Mouse (Mus musculus): ENCODE measurements around the gene Tekt4. TPM values are rescaled to one million over a fixed set of nuclear protein-coding genes. Genes with fewer than 3 reads are reported as not detected.

Tekt4 gene
- polyA plus RNA-seq, 1 experiment from 2014 or later = 0.38 TPM

DNA sequence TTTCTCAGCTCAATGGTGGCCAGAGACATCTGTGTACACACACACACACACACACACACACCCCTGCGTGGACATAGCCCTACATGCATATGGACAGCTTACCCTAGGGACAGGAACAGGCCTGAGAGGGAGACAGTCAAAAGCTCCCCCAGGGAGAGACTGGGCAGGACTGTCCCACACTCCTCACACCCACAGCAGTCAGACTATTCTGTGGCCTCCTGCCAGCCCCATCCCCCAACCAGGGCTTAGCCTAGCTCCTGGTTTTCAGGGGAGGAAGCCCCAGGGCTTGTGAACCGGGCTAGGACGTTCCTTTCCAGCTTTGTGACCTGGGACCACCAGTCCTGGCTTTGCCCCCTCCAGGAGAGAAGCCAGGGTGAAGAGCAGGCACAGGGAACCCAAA, 38.2 kb upstream of the Tekt4 start:
- Histone ChIP-seq H3K27ac (peak overlapping the region; percentile 54), H3K4me2 (replicated peaks) (peak overlapping the region; percentile 40), H3K4me1 (peaks cover 62% of the 10 kb centered on the region), H3K9me3 (no peaks in the 10 kb centered on the region), H3K27me3 (replicated peaks) (no peaks in the 10 kb centered on the region), H3K4me3 (no peak overlapping the region), H3K36me3 (no peaks in the 10 kb centered on the region), H3K9ac (peak overlapping the region; percentile 47; the same call in 1 of the 2 replicates)
- 31% methylated on average over 3 of the region's 3 CpGs for WGBS
- ATAC-seq (ENCODE audit: low FRiP score, low read depth) = no peak

DNA sequence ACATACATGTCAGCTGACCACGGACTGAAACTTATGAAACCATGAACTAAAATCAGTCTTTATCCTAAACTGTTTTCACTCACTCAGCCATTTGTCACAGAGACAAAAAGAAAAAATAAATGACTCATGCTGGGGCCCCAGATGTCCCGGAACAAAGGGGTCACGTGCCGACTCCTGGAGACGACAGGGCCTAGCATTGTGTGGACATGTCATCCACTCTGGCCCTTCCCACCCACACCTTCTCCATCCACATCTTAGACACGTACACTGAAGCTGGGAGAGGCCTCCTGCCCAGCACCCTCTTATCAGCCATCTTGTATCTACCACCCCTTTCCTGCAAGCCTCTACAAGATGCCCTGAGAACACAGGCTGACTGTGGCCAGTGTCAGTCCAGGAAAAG, 36.4 kb upstream of the Tekt4 start:
- no peaks in the 10 kb centered on the region for H3K36me3 ChIP-seq
- 48% methylated on average over 6 of the region's 6 CpGs for WGBS
- H3K9me3 ChIP-seq = no peaks in the 10 kb centered on the region

DNA sequence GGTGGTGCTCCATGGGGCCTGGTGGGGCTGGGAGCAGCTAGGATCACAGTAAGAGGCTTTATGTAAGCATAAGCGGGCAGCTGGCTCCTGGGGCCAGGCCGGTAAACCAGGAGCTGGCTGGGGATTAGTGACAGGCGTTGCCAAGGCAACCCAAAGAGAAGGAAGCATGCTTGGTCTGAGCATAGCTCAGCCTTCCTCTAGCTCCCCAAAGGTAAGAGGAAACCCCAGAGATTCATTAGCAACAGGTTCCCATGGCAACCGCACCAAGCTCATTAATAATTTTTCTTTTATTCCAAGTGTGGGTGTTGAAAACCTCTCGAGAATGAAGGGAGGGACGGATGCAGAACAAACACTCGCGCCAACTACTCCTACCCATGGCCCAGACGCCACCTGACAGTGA, 35.5 kb upstream of the Tekt4 start:
- Histone ChIP-seq H3K36me3 (no peaks in the 10 kb centered on the region), H3K27me3 (replicated peaks) (no peaks in the 10 kb centered on the region), H3K4me3 (no peak overlapping the region), H3K9ac (no peak overlapping the region), H3K4me2 (replicated peaks) (peak overlapping the region; percentile 28), H3K9me3 (no peaks in the 10 kb centered on the region), H3K27ac (no peak overlapping the region), H3K4me1 (peaks cover 56% of the 10 kb centered on the region)
- WGBS = 31% methylated on average over 9 of the region's 9 CpGs
- ATAC-seq (ENCODE audit: low FRiP score, low read depth) = no peak

More for the DNA sequence above, 36.4 kb upstream of the Tekt4 start:
- H3K4me1 ChIP-seq = peaks cover 59% of the 10 kb centered on the region
- no peak overlapping the region for H3K9ac ChIP-seq
- no peak overlapping the region for H3K4me2 ChIP-seq (replicated peaks)
- no peak overlapping the region for H3K4me3 ChIP-seq
- no peak for ATAC-seq (ENCODE audit: low FRiP score, low read depth)
- no peaks in the 10 kb centered on the region for H3K27me3 ChIP-seq (replicated peaks)
- H3K27ac ChIP-seq = no peak overlapping the region

DNA sequence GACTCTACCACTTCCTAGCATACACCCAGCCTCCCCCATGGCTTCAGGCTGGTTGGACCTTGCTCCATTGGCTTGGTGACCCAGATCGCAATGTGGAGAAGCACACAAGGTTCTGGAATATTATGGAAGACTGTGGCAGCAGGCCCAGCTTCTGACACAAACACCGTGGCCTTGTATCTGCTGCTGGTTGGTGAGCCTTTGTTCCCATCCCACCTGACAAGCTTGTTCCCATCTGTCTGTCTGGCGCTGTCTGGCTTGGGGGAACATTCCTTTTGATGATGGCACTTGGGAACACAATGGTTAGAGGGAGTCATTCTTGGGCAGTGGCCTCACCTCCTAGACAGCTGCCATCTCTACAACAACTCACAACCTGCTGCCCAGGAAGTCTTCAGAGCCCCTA, 33.4 kb upstream of the Tekt4 start:
- no peaks in the 10 kb centered on the region for H3K36me3 ChIP-seq
- H3K4me2 ChIP-seq (replicated peaks) = no peak overlapping the region
- no peak overlapping the region for H3K27ac ChIP-seq
- ATAC-seq (ENCODE audit: low FRiP score, low read depth) = no peak
- no peak overlapping the region for H3K9ac ChIP-seq
- 89% methylated on average over 3 of the region's 3 CpGs for WGBS
- no peaks in the 10 kb centered on the region for H3K9me3 ChIP-seq
- H3K4me1 ChIP-seq = peaks cover 41% of the 10 kb centered on the region
- H3K27me3 ChIP-seq (replicated peaks) = no peaks in the 10 kb centered on the region
- no peak overlapping the region for H3K4me3 ChIP-seq

DNA sequence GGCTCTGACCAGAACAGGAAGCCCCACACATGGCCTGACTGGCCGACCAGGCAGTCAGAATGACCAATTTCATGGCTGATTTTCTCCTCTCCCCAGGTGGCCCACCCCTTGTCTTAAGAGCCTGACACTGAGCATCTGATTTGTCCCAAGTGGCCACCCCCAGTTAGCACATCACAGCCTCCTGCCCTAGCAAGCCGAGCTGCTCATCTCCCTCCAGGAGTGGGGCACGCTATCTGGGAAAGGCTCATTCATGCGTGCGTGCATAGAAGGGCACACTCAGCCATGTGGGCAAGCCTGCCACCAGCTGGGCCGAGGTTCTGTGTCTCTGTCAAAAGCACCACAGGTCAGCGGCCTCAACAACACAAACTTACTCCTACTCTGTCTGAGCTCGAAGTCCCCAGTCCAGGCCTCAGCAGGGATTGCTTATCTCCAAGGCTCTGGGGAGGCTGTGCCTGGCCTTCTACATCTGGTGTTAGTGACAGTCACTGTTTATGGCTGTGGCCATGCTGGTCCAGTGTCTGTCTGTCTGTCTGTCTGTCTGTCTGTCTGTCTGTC, 29.8 kb upstream of the Tekt4 start:
- 0 out of 2 replicates have a peak, but pooled peaks cover 3% of the 10 kb centered on the region for H3K27me3 ChIP-seq (replicated peaks)
- no peak overlapping the region for H3K4me3 ChIP-seq
- WGBS = 26% methylated on average over 8 of the region's 8 CpGs
- H3K36me3 ChIP-seq = no peaks in the 10 kb centered on the region
- no peak overlapping the region for H3K27ac ChIP-seq
- no peak overlapping the region for H3K9ac ChIP-seq
- no peak overlapping the region for H3K4me2 ChIP-seq (replicated peaks)
- peaks cover 22% of the 10 kb centered on the region for H3K4me1 ChIP-seq
- H3K9me3 ChIP-seq = no peaks in the 10 kb centered on the region
- ATAC-seq (ENCODE audit: low FRiP score, low read depth) = no peak

DNA sequence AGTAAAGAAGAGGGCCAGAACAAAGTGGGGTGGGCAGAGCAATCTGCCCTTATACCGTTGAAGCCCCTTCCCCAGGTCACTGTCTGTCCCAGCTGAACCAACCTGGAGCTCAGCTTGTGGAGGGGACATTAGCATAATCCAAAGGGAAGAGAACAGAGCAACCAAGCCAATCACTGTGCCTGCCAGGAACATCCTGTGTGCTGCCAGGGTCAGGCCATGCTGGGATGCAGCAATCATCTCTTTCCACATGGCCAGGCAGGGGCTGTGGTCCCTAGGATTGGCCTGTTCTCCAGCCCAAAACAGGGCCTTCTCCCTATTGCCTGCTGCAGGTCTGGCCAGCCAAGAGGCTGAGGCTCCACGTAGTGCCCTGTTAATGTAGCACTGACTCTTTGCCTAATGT, 28.4 kb upstream of the Tekt4 start:
- WGBS = 75% methylated on average over 2 of the region's 2 CpGs
- Histone ChIP-seq H3K27ac (no peak overlapping the region), H3K4me1 (peaks cover 33% of the 10 kb centered on the region)

DNA sequence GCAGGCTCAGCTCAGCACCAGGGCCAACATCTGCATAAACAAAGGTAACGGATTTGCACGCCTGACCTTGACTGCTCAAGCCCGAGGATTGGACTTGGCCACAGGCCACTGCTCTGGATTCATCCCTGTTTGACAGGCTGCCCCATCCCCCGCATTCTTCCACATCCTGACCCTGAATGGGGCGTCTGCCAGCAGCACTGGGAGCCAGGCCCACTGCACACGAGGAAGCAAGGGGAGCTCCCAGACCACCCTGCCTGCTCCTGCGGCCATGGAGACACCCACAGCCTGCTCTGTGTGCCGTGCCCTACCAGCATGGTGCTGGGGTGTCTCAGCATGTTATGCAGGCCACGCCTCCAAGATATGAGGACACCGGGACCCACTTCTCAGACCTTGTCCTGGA, 27.0 kb upstream of the Tekt4 start:
- no peaks in the 10 kb centered on the region for H3K36me3 ChIP-seq
- H3K27ac ChIP-seq = no peak overlapping the region
- H3K4me1 ChIP-seq = peaks cover 43% of the 10 kb centered on the region
- 0 out of 2 replicates have a peak overlapping the region, but pooled peaks have one; percentile 9 for H3K4me2 ChIP-seq (replicated peaks)
- H3K9me3 ChIP-seq = no peaks in the 10 kb centered on the region
- 0 out of 2 replicates have a peak overlapping the region, but pooled peaks have one; percentile 21 for H3K9ac ChIP-seq
- 44% methylated on average over 10 of the region's 10 CpGs for WGBS
- ATAC-seq (ENCODE audit: low FRiP score, low read depth) = 0 out of 2 replicates have a peak, but pooled peaks have one; percentile 27
- H3K27me3 ChIP-seq (replicated peaks) = peaks cover 28% of the 10 kb centered on the region
- H3K4me3 ChIP-seq = no peak overlapping the region

More for the DNA sequence above, 28.4 kb upstream of the Tekt4 start:
- Histone ChIP-seq H3K27me3 (replicated peaks) (peaks cover 15% of the 10 kb centered on the region), H3K4me3 (no peak overlapping the region), H3K4me2 (replicated peaks) (no peak overlapping the region), H3K9ac (no peak overlapping the region), H3K36me3 (no peaks in the 10 kb centered on the region), H3K9me3 (no peaks in the 10 kb centered on the region)
- no peak for ATAC-seq (ENCODE audit: low FRiP score, low read depth)

DNA sequence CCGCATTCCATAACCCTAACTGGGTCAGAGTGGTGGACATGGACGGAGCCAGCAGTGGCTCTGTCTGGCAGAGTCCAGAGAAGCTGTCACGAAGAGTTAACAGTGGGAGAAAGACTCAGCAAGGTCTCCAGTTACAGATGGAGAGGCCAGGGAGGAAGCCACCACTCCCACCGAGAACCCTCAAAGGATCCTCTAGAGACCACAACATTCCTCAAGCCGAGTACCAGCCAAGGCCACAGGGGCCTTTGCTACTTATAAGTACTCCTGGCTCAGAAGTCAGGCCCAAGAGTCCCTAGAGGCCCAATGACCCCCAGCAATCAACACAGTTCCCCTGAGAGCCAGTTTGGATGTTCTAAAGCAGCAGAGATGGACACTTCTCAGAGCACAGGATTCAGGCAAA, 25.2 kb upstream of the Tekt4 start:
- Histone ChIP-seq H3K27me3 (replicated peaks) (peaks cover 35% of the 10 kb centered on the region), H3K4me1 (peaks cover 52% of the 10 kb centered on the region), H3K9ac (no peak overlapping the region), H3K27ac (no peak overlapping the region), H3K36me3 (no peaks in the 10 kb centered on the region), H3K4me3 (no peak overlapping the region), H3K9me3 (no peaks in the 10 kb centered on the region), H3K4me2 (replicated peaks) (0 out of 2 replicates have a peak overlapping the region, but pooled peaks have one; percentile 17)
- WGBS = 61% methylated on average over 5 of the region's 5 CpGs
- no peak for ATAC-seq (ENCODE audit: low FRiP score, low read depth)

DNA sequence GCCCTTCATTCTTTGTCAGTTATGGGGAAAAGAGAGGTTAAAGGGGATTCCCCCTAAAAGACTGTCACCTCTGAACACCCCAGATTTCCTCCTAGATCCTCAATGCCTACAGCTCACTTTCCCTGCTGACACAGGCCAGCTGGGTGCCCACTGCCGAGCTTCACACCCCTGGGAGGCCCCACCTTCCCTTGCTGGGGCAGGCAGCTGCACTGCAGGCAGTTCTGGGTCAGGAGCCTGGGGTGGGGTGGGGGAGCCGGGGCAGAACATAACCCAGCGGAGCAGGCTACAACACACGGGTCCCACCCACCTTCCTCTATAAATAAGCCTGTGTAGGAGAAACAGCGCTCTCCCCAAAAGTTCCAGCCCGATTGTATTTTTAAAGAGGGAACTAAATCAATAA, 24.5 kb upstream of the Tekt4 start:
- Histone ChIP-seq H3K27me3 (replicated peaks) (peaks cover 35% of the 10 kb centered on the region), H3K4me1 (peaks cover 51% of the 10 kb centered on the region), H3K4me3 (no peak overlapping the region), H3K9me3 (no peaks in the 10 kb centered on the region), H3K9ac (no peak overlapping the region), H3K27ac (no peak overlapping the region), H3K4me2 (replicated peaks) (no peak overlapping the region), H3K36me3 (no peaks in the 10 kb centered on the region)
- ATAC-seq (ENCODE audit: low FRiP score, low read depth) = no peak
- WGBS = 41% methylated on average over 6 of the region's 6 CpGs

DNA sequence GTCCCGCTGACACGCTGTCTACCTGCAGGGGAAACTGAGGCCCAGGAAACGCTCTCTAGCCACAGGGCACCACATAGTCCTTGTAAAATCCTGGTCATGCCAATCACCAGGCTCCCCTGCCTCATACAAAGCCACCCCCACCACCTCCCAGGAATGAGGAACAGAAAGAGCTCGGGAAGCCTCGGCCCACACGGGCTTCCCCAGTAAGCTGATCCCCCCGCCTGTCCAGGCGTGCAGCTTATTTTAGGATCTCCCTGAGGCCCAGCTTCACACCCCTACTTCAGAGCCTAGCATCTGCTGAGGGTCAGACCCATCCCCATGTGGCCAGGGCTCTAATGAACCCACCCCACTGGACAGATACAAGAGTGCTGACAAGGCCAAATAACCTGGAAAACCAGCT, 23.9 kb upstream of the Tekt4 start:
- ATAC-seq (ENCODE audit: low FRiP score, low read depth) = no peak

DNA sequence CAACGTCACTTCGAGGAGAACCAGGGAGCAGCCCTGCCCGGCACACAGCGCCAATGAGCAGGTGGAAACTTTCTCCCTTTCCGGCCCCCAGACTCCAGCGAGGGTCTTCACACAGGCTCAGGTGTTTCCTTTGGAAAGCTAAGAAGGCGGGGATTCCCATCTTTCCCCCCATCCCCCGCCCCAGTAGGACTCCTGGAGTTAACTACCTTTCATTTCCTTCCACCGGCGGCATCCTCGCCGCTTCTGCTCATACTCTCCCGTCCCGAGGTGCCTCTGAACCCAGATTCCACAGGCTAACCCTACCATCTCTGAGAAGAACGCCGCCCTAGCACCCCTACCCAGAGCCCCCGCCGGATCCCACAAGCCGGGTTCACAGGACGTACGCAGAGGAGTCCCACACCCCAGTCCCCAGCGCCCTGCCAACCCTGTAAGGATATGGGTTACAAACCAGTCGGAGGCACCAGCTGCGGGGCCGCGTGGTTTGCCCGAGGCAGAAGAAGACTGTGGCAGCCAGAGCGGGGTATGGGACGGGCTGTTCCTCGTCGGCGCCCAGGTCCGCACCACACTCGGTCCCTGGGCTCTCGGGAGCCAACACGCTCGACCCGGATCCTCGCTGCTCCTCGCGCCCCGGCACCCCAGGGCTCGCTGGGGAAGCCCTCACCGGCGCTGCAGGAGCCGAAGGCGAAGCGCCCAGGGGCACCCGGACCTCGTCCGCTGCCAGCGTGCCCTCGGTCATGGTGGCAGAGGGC, 21.8 kb upstream of the Tekt4 start:
- Histone ChIP-seq H3K4me3 (peak overlapping the region; percentile 86), H3K9me3 (no peaks in the 10 kb centered on the region), H3K9ac (peak overlapping the region; percentile 90), H3K4me1 (peaks cover 44% of the 10 kb centered on the region), H3K4me2 (replicated peaks) (peak overlapping the region; percentile 91), H3K27me3 (replicated peaks) (peaks cover 48% of the 10 kb centered on the region), H3K36me3 (no peaks in the 10 kb centered on the region), H3K27ac (peak overlapping the region; percentile 34; the same call in 1 of the 2 replicates)
- peak; percentile 10; the same call in 1 of the 2 replicates for ATAC-seq (ENCODE audit: low FRiP score, low read depth)
- WGBS = 1% methylated on average over 53 of the region's 53 CpGs

More for the DNA sequence above, 23.9 kb upstream of the Tekt4 start:
- WGBS = 69% methylated on average over 8 of the region's 8 CpGs
- peaks cover 49% of the 10 kb centered on the region for H3K4me1 ChIP-seq
- H3K9ac ChIP-seq = peak overlapping the region; percentile 26; the same call in 1 of the 2 replicates
- peak overlapping the region; percentile 91 for H3K4me2 ChIP-seq (replicated peaks)
- H3K27me3 ChIP-seq (replicated peaks) = peaks cover 37% of the 10 kb centered on the region
- no peak overlapping the region for H3K4me3 ChIP-seq
- H3K9me3 ChIP-seq = no peaks in the 10 kb centered on the region
- no peak overlapping the region for H3K27ac ChIP-seq
- H3K36me3 ChIP-seq = no peaks in the 10 kb centered on the region

DNA sequence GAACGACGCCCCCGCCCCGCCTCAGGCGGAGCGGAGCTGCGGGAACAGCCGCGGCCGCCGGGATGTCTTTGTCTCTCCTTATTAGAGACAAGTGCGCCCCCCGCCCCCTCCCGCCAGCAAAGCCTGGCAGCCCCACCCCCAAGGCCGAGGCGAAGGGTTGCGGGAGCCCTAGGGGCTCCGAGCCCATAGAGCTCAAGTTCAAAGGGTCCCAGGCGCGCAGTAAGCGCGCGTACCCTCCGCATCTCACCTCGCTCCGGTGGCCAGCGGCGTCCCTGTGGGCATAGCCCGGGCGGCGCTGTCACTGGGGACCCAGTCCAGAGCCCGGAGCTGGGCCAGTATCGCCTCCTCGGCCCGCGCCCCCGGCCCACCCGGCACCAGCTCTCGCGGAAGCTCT, 21.2 kb upstream of the Tekt4 start:
- Histone ChIP-seq H3K4me1 (peaks cover 43% of the 10 kb centered on the region), H3K9me3 (no peaks in the 10 kb centered on the region), H3K27me3 (replicated peaks) (peaks cover 48% of the 10 kb centered on the region), H3K9ac (peak overlapping the region; percentile 90), H3K36me3 (no peaks in the 10 kb centered on the region), H3K27ac (peak overlapping the region; percentile 34), H3K4me2 (replicated peaks) (peak overlapping the region; percentile 91), H3K4me3 (peak overlapping the region; percentile 86)
- ATAC-seq (ENCODE audit: low FRiP score, low read depth) = peak; percentile 67
- WGBS = under 1% methylated on average over 39 of the region's 40 CpGs

All from neural tube, embryonic 12.5 days (tissue).